Mouse (Mus musculus): ENCODE results near the gene Vmn1r1. TPM values are rescaled to one million over a fixed set of nuclear protein-coding genes. Genes with fewer than 3 reads are reported as not detected.
"Not testable (repeated sequence)": the region's sequence is repeated elsewhere in the genome, so short reads cannot be mapped to it uniquely, and the experiment has no call there.

Vmn1r1 gene
- not detected in 2 replicates for polyA plus RNA-seq (2012; rRNA removed)

DNA sequence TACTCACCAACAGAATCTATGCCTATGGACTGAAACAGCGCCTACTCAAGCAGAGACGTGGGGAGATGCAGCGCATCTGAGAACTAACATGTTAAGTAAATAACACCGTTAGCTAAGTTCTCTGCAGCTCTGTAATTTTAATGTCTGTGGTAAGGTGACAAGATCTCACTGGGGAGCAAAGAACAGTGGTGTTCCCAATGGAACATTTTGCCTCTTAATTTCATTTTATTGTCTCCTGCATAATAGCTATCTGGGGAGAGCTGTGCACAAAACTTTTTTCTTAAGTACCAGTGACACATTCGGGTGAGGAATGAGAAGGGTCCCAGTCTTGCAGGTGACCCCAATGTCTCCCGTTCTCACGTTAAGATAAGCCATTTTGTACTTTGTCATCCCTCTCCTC lies at the start of gene Vmn1r1:
TSS of gene Vmn1r1 (minus strand) at position 101 of the 400 bp plus-strand sequence.
- DNase-seq (ENCODE audit: low read depth in 1 of 2, low spot score in 2 of 2): no peak
- H3K27me3 ChIP-seq (ENCODE audit: control insufficient read depth, insufficient read depth, low read length): no peaks in the 10 kb centered on the region
- no peak for TF ChIP-seq CTCF (IDR thresholded peaks at IDR 0.05; ENCODE audit: extremely low read depth, insufficient read depth, insufficient read length, insufficient replicate concordance)
- no peak for TF ChIP-seq POLR2A (IDR thresholded peaks at IDR 0.05; ENCODE audit: low read depth, low read length)
- no peaks in the 10 kb centered on the region for H3K36me3 ChIP-seq (ENCODE audit: control insufficient read depth, insufficient read depth, low read length)
- H3K4me1 ChIP-seq (ENCODE audit: control insufficient read depth, insufficient read depth, insufficient read length): no peaks in the 10 kb centered on the region
- H3K27ac ChIP-seq (ENCODE audit: insufficient read depth, low read length): no peak within 1 kb of the TSS
- no peak within 1 kb of the TSS for H3K4me3 ChIP-seq (ENCODE audit: extremely low read depth, insufficient read depth, insufficient read length)
- 86% methylated on average over 7 of the region's 7 CpGs for WGBS

DNA sequence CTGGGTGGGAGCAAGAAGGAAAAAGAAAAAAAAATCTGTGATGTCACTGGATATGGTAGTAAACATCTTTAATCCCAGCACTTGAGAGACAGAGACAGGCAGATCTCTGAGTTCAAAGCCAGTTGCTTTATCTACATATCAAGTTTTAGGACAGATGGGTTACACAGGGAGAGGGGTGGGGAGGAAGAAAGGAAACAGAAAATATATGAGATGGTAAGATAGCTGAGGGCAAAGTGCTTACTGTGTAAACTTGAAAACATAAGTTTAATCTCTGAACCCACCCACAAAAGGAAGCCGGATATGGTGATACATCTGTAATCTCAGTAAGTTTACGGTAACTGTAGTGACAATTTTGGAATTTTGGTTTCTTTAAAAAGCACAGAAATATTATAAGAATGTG lies 46.0 kb upstream of the Vmn1r1 start:
- H3K4me1 ChIP-seq (ENCODE audit: control insufficient read depth, insufficient read depth, insufficient read length): no peaks in the 10 kb centered on the region
- no peak overlapping the region for H3K27ac ChIP-seq (ENCODE audit: insufficient read depth, low read length)
- no peak overlapping the region for H3K4me3 ChIP-seq (ENCODE audit: extremely low read depth, insufficient read depth, insufficient read length)
- no peaks in the 10 kb centered on the region for H3K27me3 ChIP-seq (ENCODE audit: control insufficient read depth, insufficient read depth, low read length)
- DNase-seq (ENCODE audit: low read depth in 1 of 2, low spot score in 2 of 2): no peak
- H3K36me3 ChIP-seq (ENCODE audit: control insufficient read depth, insufficient read depth, low read length): no peaks in the 10 kb centered on the region
- TF ChIP-seq CTCF (IDR thresholded peaks at IDR 0.05; ENCODE audit: extremely low read depth, insufficient read depth, insufficient read length, insufficient replicate concordance) (no peak), POLR2A (IDR thresholded peaks at IDR 0.05; ENCODE audit: low read depth, low read length) (no peak)
- WGBS: 93% methylated on average over 2 of the region's 2 CpGs

GRCm38 (mm10) chr1:182192581-182192980 lies 28.3 kb upstream of the Vmn1r1 start:
- WGBS: 81% methylated on average over 1 of the region's 1 CpGs
- DNase-seq (ENCODE audit: low read depth in 1 of 2, low spot score in 2 of 2): no peak
- Histone ChIP-seq H3K36me3 (ENCODE audit: control insufficient read depth, insufficient read depth, low read length) (no peaks in the 10 kb centered on the region), H3K27me3 (ENCODE audit: control insufficient read depth, insufficient read depth, low read length) (no peaks in the 10 kb centered on the region), H3K4me1 (ENCODE audit: control insufficient read depth, insufficient read depth, insufficient read length) (no peaks in the 10 kb centered on the region), H3K4me3 (ENCODE audit: extremely low read depth, insufficient read depth, insufficient read length) (no peak overlapping the region), H3K27ac (ENCODE audit: insufficient read depth, low read length) (no peak overlapping the region)
- TF ChIP-seq POLR2A (IDR thresholded peaks at IDR 0.05; ENCODE audit: low read depth, low read length): no peak
- no peak for TF ChIP-seq CTCF (IDR thresholded peaks at IDR 0.05; ENCODE audit: extremely low read depth, insufficient read depth, insufficient read length, insufficient replicate concordance)

DNA sequence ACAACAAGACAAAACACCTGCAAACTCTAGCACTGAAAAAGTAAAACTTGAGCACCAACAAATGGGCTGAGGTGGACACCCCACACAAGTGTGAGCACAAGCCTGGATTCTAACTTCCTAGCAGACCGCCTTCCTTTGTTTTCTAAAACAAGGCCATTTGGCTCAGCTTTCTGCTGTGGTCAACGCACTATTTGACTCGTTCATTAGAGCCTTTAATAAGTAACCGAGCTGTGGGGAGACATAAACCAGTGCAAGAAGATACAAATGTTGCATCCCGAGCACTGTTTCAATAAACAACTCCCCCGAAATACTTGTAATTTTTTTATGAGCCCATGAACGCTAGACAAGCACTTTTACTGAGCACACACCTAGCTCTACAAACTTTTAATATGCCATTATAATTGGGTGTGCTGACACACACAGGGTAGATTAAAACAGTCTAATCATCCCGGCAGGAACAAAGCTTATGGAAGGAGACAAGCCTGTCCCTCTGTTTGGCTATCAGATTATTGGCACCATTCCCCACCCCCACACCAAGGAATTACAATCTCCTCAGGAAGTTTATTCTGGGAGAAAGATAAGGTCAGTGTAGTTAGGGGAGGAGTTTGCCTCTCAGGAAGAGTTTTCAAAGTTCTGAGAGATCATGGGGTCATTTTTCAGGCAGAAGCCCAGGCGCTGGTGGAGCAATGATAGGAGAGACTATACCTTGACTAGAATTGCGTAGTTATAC lies 27.7 kb upstream of the Vmn1r1 start:
- H3K27ac ChIP-seq (ENCODE audit: insufficient read depth, low read length): no peak overlapping the region
- H3K4me3 ChIP-seq (ENCODE audit: extremely low read depth, insufficient read depth, insufficient read length): no peak overlapping the region
- H3K36me3 ChIP-seq (ENCODE audit: control insufficient read depth, insufficient read depth, low read length): no peaks in the 10 kb centered on the region
- WGBS: 84% methylated on average over 10 of the region's 10 CpGs
- no peaks in the 10 kb centered on the region for H3K27me3 ChIP-seq (ENCODE audit: control insufficient read depth, insufficient read depth, low read length)
- TF ChIP-seq CTCF (IDR thresholded peaks at IDR 0.05; ENCODE audit: extremely low read depth, insufficient read depth, insufficient read length, insufficient replicate concordance) (no peak), POLR2A (IDR thresholded peaks at IDR 0.05; ENCODE audit: low read depth, low read length) (no peak)
- no peaks in the 10 kb centered on the region for H3K4me1 ChIP-seq (ENCODE audit: control insufficient read depth, insufficient read depth, insufficient read length)
- DNase-seq (ENCODE audit: low read depth in 1 of 2, low spot score in 2 of 2): no peak

GRCm38 (mm10) chr1:182191181-182191580 lies 26.9 kb upstream of the Vmn1r1 start:
- WGBS: 50% methylated on average over 5 of the region's 5 CpGs
- H3K4me1 ChIP-seq (ENCODE audit: control insufficient read depth, insufficient read depth, insufficient read length): no peaks in the 10 kb centered on the region
- H3K27me3 ChIP-seq (ENCODE audit: control insufficient read depth, insufficient read depth, low read length): no peaks in the 10 kb centered on the region
- no peak for TF ChIP-seq CTCF (IDR thresholded peaks at IDR 0.05; ENCODE audit: extremely low read depth, insufficient read depth, insufficient read length, insufficient replicate concordance)
- no peak overlapping the region for H3K27ac ChIP-seq (ENCODE audit: insufficient read depth, low read length)
- H3K36me3 ChIP-seq (ENCODE audit: control insufficient read depth, insufficient read depth, low read length): no peaks in the 10 kb centered on the region
- no peak for DNase-seq (ENCODE audit: low read depth in 1 of 2, low spot score in 2 of 2)
- H3K4me3 ChIP-seq (ENCODE audit: extremely low read depth, insufficient read depth, insufficient read length): no peak overlapping the region

DNA sequence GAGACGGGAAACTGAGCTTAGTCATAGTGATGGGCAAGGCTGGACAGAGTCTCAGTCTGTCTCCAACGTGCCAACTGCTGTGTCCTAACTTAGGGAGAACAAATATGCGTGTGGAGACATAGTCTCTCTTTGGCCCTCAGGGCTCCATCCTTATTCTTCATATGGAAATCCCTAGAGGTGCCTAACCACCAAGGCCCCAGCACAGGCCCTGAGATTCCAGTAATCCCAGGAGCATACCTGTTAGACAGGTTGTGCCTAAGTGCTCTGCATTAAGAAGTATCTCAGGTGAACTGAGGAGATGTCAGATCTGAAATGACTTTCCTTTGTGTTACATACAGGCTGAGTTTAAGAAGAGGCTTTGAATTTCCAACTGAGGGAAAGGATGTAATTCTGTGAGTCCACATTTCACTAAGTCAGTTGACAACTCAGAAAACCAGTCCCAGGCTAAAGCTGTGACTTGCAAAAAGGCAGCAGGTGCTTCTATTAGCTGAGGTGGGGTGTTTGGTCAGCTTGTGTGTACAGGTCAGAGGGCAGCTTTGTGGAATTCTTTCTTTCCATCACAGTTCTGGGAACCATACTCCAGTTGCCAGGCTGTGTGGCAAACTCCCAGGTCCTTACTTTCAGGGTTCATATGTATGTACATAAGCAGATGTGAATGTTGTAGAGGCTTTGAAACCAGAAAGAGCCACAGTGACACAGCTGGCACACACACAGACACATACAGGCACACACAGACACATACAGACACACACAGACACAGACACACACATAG lies 25.6 kb upstream of the Vmn1r1 start:
- TF ChIP-seq CTCF (IDR thresholded peaks at IDR 0.05; ENCODE audit: extremely low read depth, insufficient read depth, insufficient read length, insufficient replicate concordance): no peak
- TF ChIP-seq POLR2A (IDR thresholded peaks at IDR 0.05; ENCODE audit: low read depth, low read length): no peak
- H3K27me3 ChIP-seq (ENCODE audit: control insufficient read depth, insufficient read depth, low read length): no peaks in the 10 kb centered on the region
- H3K4me3 ChIP-seq (ENCODE audit: extremely low read depth, insufficient read depth, insufficient read length): no peak overlapping the region
- H3K36me3 ChIP-seq (ENCODE audit: control insufficient read depth, insufficient read depth, low read length): no peaks in the 10 kb centered on the region
- DNase-seq (ENCODE audit: low read depth in 1 of 2, low spot score in 2 of 2): no peak
- 83% methylated on average over 3 of the region's 3 CpGs for WGBS
- H3K4me1 ChIP-seq (ENCODE audit: control insufficient read depth, insufficient read depth, insufficient read length): no peaks in the 10 kb centered on the region
- no peak overlapping the region for H3K27ac ChIP-seq (ENCODE audit: insufficient read depth, low read length)

GRCm38 (mm10) chr1:182182449-182182848 lies 18.2 kb upstream of the Vmn1r1 start:
- H3K27ac ChIP-seq (ENCODE audit: insufficient read depth, low read length); H3K4me3 ChIP-seq (ENCODE audit: extremely low read depth, insufficient read depth, insufficient read length); H3K27me3 ChIP-seq (ENCODE audit: control insufficient read depth, insufficient read depth, low read length); DNase-seq (ENCODE audit: low read depth in 1 of 2, low spot score in 2 of 2); H3K4me1 ChIP-seq (ENCODE audit: control insufficient read depth, insufficient read depth, insufficient read length); H3K36me3 ChIP-seq (ENCODE audit: control insufficient read depth, insufficient read depth, low read length): not testable (repeated sequence)
- WGBS: 93% methylated on average over 4 of the region's 4 CpGs
